Mouse (Mus musculus) myocyte (in vitro differentiated cells): ENCODE measurements around the gene Gm45717.

ENCODE experiments used
- CEBPB ChIP-seq: IDR thresholded peaks from 2 replicates; pipeline ENCODE4 v1.6.1; 2011; ENCODE audit warnings: mild to moderate bottlenecking, moderate library complexity; ENCODE audit not compliant: poor library complexity, insufficient read depth, severe bottlenecking
- E2F4 ChIP-seq: IDR thresholded peaks from one replicate; pipeline ENCODE4 v1.6.1; 2011; ENCODE audit warnings: mild to moderate bottlenecking, control low read depth, moderate library complexity; ENCODE audit not compliant: insufficient read depth
- MAX ChIP-seq: IDR thresholded peaks from one replicate; pipeline ENCODE4 v1.6.1; 2011; ENCODE audit warnings: low read depth, mild to moderate bottlenecking, control low read depth
- MYOD1 ChIP-seq, 3 experiments: IDR thresholded peaks; one replicate each; pipeline ENCODE4 v1.6.1; 2011; ENCODE audit warnings: control low read depth in 2 of 3, low read depth in 2 of 3, mild to moderate bottlenecking in 2 of 3, moderate library complexity in 1 of 3; ENCODE audit not compliant: insufficient read length in 2 of 3, control insufficient read depth in 1 of 3
- MYOG ChIP-seq, 3 experiments: IDR thresholded peaks; one replicate each; pipeline ENCODE4 v1.6.1; 2011; ENCODE audit warnings: control low read depth in 2 of 3, low read depth in 2 of 3, mild to moderate bottlenecking in 2 of 3; ENCODE audit not compliant: insufficient read length in 2 of 3, control insufficient read depth in 1 of 3, insufficient read depth in 1 of 3
- POLR2A ChIP-seq: IDR thresholded peaks from one replicate; pipeline ENCODE4 v1.6.1; 2011; ENCODE audit warnings: low read depth, mild to moderate bottlenecking, control low read depth, moderate library complexity; ENCODE audit not compliant: insufficient read length
- POLR2AphosphoS2 ChIP-seq: IDR thresholded peaks from one replicate; pipeline ENCODE4 v1.6.1; 2011; ENCODE audit warnings: low read depth, control low read depth; ENCODE audit not compliant: insufficient read length
- REST ChIP-seq: IDR thresholded peaks from one replicate; pipeline ENCODE4 v1.6.1; 2011; ENCODE audit warnings: mild to moderate bottlenecking, control low read depth, moderate library complexity; ENCODE audit not compliant: insufficient read depth, insufficient read length
- SRF ChIP-seq: IDR thresholded peaks from one replicate; pipeline ENCODE4 v1.6.1; 2011; ENCODE audit warnings: low read depth; ENCODE audit not compliant: control insufficient read depth, insufficient read length
- USF1 ChIP-seq: IDR thresholded peaks from one replicate; pipeline ENCODE4 v1.6.1; 2011; ENCODE audit warnings: low read depth, mild to moderate bottlenecking, control low read depth, moderate library complexity

DNA sequence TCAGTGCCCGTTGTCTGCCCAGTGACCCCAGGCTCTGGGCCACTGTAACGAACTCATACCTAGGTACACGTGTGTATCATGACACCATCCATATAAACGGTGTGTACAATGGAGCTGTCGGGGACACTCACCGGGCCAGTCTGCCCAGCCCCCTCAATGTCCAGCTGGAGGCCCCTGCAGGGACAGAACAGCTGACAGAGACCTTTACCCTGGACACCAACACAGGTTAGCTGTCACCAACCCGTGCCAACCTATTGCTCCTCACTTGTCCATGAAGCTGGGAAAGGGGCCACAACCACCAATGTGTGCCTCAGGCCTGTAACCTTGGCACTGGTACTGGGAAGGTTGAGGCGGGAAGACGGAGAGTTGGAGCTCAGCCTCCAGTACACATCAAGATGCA lies 13.4 kb downstream of the Gm45717 start:
- no peak for TF ChIP-seq POLR2A
- TF ChIP-seq USF1, result no peak
- TF ChIP-seq POLR2AphosphoS2, result peak; percentile 14
- no peak for TF ChIP-seq MYOD1 (IDR thresholded peaks at IDR 0.05; ENCODE audit: control insufficient read depth in 1 of 3, insufficient read length in 2 of 3, low read depth in 2 of 3)
- TF ChIP-seq MAX, result no peak
- TF ChIP-seq E2F4, result no peak
- TF ChIP-seq SRF, result no peak
- TF ChIP-seq REST, result no peak
- no peak for TF ChIP-seq MYOG (IDR thresholded peaks at IDR 0.05; ENCODE audit: control insufficient read depth in 1 of 3, insufficient read depth in 1 of 3, insufficient read length in 2 of 3, low read depth in 2 of 3)
- no peak for TF ChIP-seq CEBPB
